Mouse (Mus musculus) retina, adult 2 months (tissue): ENCODE results near the gene Ppp3ca.

Experiments
- DNase-seq: peaks from one replicate; pipeline ENCODE4 v3.0.0-alpha.2; 2012; ENCODE audit warnings: low read depth, low spot score

Ppp3ca gene

GRCm38 (mm10) chr3:136813886-136814285 lies 144.0 kb downstream of the Ppp3ca start:
- DNase-seq = no peak

- DNase-seq = no peak
These were observed 145.0 kb downstream of the Ppp3ca start for GRCm38 (mm10) chr3:136814916-136815315.

- DNase-seq = no peak
These were observed 146.4 kb downstream of the Ppp3ca start for GRCm38 (mm10) chr3:136816319-136816718.

GRCm38 (mm10) chr3:136818997-136819396 lies 149.1 kb downstream of the Ppp3ca start:
- no peak for DNase-seq

GRCm38 (mm10) chr3:136821039-136821438 lies 151.1 kb downstream of the Ppp3ca start:
- no peak for DNase-seq

GRCm38 (mm10) chr3:136821993-136822392 lies 152.1 kb downstream of the Ppp3ca start:
- no peak for DNase-seq

- DNase-seq = no peak
These were observed 152.5 kb downstream of the Ppp3ca start for GRCm38 (mm10) chr3:136822431-136822830.

- DNase-seq = no peak
These were observed 158.5 kb downstream of the Ppp3ca start for GRCm38 (mm10) chr3:136828451-136828850.

GRCm38 (mm10) chr3:136829109-136829508 lies 159.2 kb downstream of the Ppp3ca start:
- no peak for DNase-seq

GRCm38 (mm10) chr3:136830687-136831220 lies 160.8 kb downstream of the Ppp3ca start:
- no peak for DNase-seq

- DNase-seq = no peak
These were observed 163.2 kb downstream of the Ppp3ca start for GRCm38 (mm10) chr3:136833003-136833745.

- DNase-seq = no peak
These were observed 164.0 kb downstream of the Ppp3ca start for GRCm38 (mm10) chr3:136833893-136834292.

- no peak for DNase-seq
These were observed 165.9 kb downstream of the Ppp3ca start for GRCm38 (mm10) chr3:136835851-136836250.

GRCm38 (mm10) chr3:136836319-136837193 lies 166.6 kb downstream of the Ppp3ca start:
- no peak for DNase-seq

GRCm38 (mm10) chr3:136837589-136837988 lies 167.7 kb downstream of the Ppp3ca start:
- no peak for DNase-seq

- DNase-seq = no peak
These were observed 171.4 kb downstream of the Ppp3ca start for GRCm38 (mm10) chr3:136841282-136841681.

GRCm38 (mm10) chr3:136842384-136842783 lies 172.5 kb downstream of the Ppp3ca start:
- no peak for DNase-seq

GRCm38 (mm10) chr3:136843811-136844491 lies 174.0 kb downstream of the Ppp3ca start:
- no peak for DNase-seq

GRCm38 (mm10) chr3:136849035-136849434 lies 179.1 kb downstream of the Ppp3ca start:
- DNase-seq = no peak

GRCm38 (mm10) chr3:136852921-136853320 lies 183.0 kb downstream of the Ppp3ca start:
- no peak for DNase-seq

- no peak for DNase-seq
These were observed 183.7 kb downstream of the Ppp3ca start for GRCm38 (mm10) chr3:136853596-136853995.

- DNase-seq = no peak
These were observed 186.1 kb downstream of the Ppp3ca start for GRCm38 (mm10) chr3:136855996-136856395.
